Mouse (Mus musculus): ENCODE results near the gene Plcl1.
"Not testable (repeated sequence)": the region's sequence is repeated elsewhere in the genome, so short reads cannot be mapped to it uniquely, and the experiment has no call there.

The Plcl1 gene

DNA sequence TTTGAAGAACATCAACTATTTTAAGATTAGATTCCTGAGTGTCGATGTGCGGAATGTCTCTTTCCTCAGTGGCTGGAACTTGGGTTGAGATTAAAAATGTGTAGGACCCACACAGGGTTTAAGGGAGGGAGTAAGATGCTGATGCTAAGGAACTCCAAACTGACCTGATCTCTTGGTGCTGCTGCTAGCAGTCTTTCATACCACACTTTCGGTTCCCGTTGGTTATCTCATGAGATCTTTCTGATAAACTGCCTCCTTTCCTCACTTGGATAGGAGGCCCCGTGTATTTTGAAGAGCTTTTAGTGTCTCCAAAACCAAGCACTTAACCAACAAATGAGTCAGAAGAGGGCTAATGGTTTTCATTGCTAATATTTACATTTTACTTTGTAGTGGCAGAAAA is 30.9 kb downstream of the Plcl1 start:
- no peak for ATAC-seq (ENCODE audit: insufficient number of reproducible peaks, low FRiP score, low TSS enrichment)

DNA sequence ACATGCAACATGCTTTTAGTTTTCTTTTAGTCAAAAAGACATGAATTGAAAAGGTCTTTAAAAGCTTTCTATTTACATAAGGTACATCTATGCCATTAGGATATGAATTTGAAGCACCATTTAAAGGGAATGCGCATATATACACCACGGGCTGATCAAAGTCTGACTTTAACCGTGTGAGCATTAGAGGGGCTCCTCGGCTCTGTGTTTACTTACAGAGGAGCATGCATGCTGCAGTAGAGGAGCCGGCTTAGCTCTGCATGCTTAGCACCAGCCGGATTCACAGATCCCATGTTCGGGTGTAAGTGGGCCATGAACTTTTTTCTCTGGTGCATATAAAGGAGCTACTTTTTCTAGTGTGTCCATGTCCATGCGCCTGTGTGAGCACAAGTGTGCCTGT is 31.4 kb downstream of the Plcl1 start:
- no peak for ATAC-seq (ENCODE audit: insufficient number of reproducible peaks, low FRiP score, low TSS enrichment)

DNA sequence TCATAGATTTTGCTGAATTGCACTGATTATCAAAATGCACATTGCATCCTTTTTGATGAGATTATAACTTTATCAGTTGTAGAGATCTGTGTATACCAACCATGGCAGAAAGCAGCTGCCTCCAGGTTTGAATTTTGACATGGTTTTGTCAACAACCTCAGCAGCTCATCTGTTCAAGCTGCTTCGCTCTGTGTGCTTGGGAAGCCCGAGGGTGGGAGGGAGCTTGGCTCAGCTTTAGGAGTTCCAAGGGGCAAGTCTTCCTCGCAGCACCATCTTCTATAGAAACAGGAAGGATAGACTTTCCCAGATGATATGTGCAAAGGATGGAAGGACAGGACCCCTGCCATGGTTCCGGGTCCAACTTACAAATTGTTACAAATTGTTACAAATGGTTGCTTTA is 32.9 kb downstream of the Plcl1 start:
- no peak for ATAC-seq (ENCODE audit: insufficient number of reproducible peaks, low FRiP score, low TSS enrichment)

DNA sequence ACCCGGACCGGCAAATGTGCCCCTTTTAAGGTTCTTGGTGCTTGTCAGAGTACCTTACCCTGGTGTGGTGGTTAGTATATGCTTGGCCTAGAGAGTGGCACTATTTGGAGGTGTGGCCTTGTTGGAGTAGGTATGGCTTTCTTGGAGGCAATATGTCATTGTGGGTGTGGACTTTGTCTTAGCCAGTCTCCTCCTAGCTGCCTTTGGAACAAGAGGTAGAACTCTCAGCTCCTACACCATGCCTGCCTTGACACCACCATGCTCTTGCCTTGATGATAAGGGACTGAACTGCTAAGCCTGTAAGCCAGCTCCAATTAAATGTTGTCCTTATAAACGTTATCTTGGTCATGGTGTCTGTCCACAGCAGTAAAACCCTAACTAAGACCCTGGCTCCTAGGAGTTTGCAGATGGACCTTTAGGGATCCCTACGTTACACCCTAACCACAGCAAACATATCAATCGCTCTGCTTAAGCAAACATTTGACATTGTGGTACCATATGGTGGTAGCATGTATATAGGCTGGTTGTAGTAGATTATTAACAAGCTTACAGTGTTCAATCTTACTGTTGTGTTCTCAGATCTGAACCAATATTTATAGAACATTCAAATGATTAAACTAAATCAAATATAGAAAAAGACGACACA is 39.4 kb downstream of the Plcl1 start:
- no peak for ATAC-seq (ENCODE audit: insufficient number of reproducible peaks, low FRiP score, low TSS enrichment)

DNA sequence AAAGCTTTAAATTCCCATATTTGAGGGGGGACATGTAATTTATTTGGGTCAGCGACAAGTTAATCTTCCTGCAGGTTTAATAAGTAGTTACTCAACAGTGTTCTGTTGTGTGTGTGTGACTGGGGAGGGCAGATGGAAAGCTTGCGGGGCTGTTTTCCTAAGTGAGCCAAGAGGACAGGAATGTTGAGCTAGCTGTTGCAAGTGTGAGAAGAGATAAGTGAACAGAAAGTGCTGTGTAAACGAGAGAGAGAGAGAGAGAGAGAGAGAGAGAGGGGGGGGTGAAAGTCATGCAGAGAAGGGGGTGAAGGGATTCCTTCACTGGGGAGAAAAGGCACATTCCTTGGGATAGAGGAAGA is 39.9 kb downstream of the Plcl1 start:
- no peak for ATAC-seq (ENCODE audit: insufficient number of reproducible peaks, low FRiP score, low TSS enrichment)

DNA sequence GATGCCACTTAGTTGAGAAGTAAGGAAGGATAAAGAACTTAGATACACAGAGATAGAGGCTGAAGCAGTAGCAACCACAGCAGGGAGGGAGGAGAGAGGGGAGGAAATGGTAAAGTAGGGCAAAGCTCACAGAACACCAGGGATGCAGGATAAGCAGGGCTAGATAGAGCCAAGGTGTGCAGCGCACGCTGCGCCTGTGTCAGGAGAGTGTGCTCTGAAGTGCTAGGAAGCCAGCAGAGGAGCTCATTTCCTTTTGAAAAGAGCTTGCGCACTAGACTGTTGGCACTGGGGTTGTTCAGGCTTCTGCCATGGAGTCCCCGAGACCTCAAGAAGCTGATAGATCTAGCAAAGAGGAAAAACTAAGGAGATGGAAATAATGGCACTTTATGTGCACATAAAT is 40.6 kb downstream of the Plcl1 start:
- no peak for ATAC-seq (ENCODE audit: insufficient number of reproducible peaks, low FRiP score, low TSS enrichment)

DNA sequence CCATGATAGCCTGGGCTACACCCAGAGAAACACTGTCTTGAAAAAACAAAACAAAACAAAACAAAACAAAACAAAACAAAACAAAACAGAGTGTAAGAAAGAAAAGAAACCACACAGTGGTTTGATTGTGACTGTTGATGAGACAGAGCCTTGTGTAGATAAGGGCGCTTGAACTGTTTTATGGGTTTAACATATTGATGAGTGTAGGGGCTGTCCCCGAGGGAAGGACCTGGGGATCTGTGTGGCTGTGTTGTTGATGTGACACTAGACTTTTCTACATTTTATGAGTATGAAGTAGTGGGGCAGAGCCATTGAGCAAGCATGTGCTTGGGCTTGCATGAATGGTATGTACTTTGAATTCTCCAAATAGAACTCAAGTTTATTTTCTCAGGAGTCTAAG is 41.2 kb downstream of the Plcl1 start:
- no peak for ATAC-seq (ENCODE audit: insufficient number of reproducible peaks, low FRiP score, low TSS enrichment)

DNA sequence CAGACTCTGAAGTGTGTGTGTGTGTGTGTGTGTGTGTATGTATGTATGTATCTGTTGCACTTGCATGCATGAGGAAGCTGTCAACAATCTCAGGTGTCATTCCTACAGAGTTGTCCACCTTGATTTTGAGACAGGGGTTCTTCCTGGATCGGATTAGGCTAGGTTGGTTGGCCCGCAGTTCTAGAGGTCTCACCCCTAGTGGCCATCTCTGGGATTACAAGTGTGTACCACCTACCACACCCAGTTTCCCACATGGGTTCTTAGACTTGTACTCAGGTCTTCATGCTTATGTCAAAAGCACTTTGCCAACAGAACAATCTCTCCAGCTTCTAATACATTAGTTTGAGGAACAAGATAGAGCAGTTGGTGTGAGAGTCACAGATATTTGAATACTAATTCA is 41.9 kb downstream of the Plcl1 start:
- no peak for ATAC-seq (ENCODE audit: insufficient number of reproducible peaks, low FRiP score, low TSS enrichment)

DNA sequence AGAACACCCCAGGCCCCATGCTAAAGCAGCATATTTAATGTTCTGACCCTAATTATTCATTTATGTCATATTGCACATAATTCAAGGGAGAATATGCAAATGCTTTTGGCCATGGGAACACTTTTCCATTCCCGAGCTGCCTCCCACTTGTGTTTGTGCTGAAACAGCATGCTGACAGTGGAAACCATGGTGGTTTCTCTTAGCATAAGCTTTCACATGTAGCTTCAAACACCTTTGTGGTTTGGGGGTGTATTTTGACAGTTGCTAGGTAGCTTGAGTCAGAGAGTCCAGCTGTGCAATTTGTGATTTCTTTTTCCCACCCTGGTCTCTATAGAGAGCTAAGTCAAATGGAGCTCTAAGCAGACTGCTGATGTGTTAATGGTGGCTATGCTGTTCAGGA is 42.4 kb downstream of the Plcl1 start:
- no peak for ATAC-seq (ENCODE audit: insufficient number of reproducible peaks, low FRiP score, low TSS enrichment)

DNA sequence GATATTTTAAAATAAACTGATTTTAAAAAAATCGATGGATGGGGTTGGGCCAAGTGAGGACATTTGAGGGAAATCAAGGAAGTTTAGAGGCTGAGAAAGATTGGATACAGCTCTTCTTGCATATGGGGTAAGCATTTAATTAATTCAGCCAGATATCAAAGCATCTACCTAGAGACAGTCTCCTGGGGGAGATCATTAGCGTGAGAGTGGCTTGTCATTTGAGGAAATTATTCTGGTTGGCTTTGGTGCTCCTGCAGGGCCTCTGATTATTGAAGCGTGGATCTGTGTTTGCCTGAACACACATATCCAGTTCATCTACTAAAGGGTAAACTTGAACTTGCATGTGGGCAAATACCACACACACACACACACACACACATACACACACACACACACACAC is 44.1 kb downstream of the Plcl1 start:
- no peak for ATAC-seq (ENCODE audit: insufficient number of reproducible peaks, low FRiP score, low TSS enrichment)

DNA sequence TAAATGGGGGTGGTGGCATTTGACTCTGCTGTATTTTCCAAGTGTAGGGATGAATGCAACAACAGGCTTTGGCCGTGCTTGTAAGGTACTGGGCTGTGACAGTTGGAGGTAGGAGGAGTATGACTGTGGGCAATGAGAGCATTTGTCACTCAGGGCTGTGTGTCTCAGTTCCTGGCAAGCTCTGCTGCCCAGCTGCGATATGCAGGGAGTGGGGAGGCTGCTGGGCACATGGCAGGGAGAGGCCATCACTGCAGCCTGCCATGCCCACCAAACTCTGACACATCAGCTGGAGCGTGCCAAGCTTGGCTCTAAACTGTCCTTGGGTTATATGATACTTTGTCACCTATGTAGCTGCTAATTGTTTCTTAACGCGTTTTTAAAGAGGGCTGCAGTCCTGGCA is 48.4 kb downstream of the Plcl1 start:
- peak; percentile 32; the same call in 1 of the 2 replicates for ATAC-seq (ENCODE audit: insufficient number of reproducible peaks, low FRiP score, low TSS enrichment)

DNA sequence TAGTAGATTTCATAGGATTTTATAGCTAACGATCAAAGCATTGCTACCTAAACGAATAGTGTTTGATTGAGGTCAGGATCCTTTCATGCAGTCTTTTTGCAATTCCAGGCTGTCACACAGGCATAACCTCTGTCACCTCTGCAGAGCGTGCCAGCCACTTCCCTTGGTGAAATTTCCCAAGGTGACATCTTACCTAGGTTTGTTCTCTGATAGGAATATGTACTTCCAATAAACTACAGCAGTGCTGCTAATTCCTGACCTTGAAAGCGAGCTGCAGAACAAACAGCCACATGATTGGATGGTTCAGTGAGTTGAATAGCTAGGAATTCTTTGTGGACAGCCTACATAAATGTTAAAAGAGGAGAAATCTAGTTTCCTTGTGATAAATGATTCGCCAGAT is 56.6 kb downstream of the Plcl1 start:
- ATAC-seq (ENCODE audit: insufficient number of reproducible peaks, low FRiP score, low TSS enrichment): no peak

DNA sequence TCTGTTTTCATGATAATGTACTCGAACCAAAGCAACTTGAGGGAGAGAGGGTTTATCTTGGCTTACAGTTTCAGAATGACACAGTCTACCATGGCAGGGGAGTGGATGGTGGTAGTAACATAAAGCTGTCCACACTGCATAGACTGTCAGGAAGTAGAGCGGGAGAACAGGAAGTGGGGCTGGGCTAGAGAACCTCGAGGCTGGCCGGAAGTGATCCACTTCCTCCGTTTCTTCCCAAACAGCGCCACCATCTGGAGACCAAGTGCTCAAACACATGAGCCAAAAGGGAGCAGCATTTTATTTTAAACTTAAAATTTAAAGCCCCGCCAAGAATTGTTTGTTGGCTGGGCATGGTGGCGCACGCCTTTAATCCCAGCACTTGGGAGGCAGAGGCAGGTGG is 68.0 kb downstream of the Plcl1 start:
- ATAC-seq (ENCODE audit: insufficient number of reproducible peaks, low FRiP score, low TSS enrichment): no peak

DNA sequence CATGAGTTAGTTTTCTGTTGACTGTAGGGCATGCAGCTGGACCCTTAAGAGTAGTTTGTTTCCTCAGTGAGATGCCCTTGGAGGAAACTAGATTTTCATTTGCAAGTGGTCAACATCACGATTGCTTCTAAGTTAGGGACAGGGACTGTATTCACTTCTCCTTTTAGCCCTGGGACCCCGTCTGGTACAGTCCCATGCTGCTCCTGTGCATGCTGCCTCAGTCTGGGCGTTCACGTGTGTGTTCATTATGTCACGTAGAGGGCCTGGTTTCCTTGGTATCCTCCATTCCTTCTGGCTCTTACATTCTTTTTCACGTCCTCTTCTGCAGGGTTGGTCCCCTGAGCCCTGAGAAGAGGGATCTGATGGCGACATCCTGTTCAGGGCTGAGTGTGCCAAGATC is 69.3 kb downstream of the Plcl1 start:
- ATAC-seq (ENCODE audit: insufficient number of reproducible peaks, low FRiP score, low TSS enrichment): no peak

DNA sequence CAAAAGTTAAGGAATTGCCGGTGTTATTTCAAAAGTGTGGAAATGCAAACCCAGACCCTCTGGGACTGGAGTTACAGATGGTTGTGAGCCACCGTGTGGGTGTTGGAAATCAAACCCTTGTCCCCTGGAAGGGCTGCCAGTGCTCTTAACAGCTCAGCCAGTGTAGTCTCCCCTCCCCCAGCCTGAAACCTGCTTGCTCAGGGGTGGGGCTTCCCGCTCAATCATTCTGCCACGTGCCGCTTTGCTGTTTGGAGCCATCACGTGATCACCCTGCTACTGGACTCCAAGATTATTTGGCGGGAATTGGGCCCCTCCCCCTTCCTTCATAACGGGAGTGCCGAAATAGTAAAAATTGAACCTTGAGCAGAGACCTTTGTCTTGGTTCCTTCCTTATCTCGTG is 81.7 kb downstream of the Plcl1 start:
- not testable (repeated sequence) for ATAC-seq (ENCODE audit: insufficient number of reproducible peaks, low FRiP score, low TSS enrichment)

DNA sequence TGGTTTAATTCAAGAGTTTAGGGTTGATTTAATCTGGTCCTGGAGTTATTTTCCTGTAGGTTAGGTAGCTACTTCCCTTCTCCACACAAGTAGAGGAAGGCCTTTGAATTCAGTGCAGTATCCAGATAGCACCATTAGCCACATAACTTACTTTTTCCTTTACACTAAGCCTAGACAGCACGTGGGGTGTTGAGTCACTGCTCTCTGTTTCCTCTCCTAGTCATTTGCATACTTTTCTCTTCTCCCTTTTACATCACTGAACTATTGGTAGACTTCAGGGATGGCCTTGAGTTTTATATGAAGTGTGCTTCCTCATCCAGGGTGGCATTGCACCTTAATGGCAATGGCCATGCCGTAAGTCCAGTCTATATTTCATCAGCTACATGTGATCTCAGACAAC is 82.5 kb downstream of the Plcl1 start:
- no peak for ATAC-seq (ENCODE audit: insufficient number of reproducible peaks, low FRiP score, low TSS enrichment)

DNA sequence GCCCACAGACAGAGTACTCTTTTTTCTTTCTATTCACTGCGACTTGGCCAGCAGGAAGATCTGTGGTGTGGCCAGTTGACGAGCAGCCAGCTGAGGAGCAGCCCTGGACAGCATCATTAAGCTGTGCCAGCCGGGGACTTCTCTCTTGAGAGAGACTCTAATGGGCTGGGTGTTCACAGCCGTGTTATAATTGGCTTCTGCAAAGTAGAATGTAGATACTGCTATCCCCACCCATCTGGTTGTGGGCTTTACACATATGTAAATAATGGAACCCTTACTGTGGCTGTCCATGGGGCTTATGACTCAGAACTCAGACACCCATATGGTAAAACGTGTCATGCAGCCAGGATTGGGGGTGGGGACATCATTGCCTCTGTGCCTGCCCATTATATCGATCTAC is 83.6 kb downstream of the Plcl1 start:
- ATAC-seq (ENCODE audit: insufficient number of reproducible peaks, low FRiP score, low TSS enrichment): peak; percentile 58; the same call in 1 of the 2 replicates

DNA sequence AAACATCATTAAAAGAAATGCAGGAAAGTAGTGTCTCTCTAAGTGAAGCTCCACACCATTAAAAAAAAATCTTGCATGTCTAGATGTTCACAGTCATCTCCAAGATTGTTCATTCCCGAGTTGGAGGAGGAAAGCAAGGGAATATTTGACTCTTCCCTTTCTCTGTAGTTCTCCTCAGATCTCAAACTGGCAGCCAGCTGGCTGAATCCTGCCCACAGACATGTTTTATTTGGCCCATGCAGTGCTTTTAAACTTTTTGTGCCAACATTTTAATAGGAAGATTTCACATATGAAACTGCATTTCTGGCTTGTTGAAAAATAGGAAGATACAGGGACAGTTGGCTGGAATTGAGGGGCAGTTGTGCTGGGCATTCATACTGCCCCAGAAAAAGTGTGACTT is 94.2 kb downstream of the Plcl1 start:
- ATAC-seq (ENCODE audit: insufficient number of reproducible peaks, low FRiP score, low TSS enrichment): no peak

DNA sequence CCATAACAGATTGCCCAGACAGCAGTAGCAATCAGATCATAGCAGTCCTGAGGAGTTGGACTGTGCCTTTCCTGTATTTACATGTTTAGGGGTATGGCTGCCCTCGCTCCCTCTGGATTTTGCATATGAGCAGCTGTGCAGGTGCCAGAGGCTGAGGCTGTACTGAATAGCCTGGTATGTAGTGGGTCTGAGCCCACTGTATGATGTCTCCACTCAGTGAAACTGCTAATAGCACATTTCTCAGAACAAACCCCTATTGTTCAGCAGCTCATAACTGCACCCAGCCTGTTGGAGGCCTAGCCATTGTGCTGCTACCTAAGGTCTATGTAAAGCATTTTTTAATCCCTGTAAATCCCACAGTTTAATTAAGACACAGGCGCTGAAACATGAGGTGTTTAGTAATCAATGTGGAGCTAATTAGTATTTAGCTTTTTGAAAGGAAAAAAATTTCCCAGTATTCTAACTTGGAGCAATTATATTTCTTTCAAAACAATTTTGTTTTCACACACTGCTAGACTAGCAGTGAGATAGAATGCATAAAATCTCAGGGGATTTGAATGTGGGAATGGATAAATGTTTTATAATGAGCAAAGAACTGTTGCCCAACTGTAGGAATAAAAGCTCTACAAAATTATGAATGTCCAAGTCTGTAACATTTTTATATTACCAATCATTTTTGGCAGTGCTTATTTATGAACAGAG is 95.4 kb downstream of the Plcl1 start:
- no peak for ATAC-seq (ENCODE audit: insufficient number of reproducible peaks, low FRiP score, low TSS enrichment)

DNA sequence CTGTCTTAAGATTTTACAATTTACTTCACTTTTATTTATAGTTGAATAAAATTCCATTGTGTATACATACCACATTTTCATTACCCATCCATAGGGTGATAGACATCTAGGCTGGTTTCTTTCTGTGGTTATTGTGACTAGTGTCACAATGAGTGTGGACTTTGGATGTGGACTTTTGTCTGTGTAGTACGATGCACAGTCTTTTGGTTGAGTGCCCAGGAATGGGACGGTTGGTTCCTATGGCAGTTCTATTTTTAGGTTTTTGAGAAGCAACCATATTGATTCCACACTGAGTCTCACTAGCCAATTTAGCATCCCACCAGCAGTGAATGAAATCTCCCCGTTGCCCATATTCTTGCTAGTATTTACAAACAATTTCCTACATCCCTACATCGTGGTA is 100.1 kb downstream of the Plcl1 start:
- ATAC-seq (ENCODE audit: insufficient number of reproducible peaks, low FRiP score, low TSS enrichment): no peak

DNA sequence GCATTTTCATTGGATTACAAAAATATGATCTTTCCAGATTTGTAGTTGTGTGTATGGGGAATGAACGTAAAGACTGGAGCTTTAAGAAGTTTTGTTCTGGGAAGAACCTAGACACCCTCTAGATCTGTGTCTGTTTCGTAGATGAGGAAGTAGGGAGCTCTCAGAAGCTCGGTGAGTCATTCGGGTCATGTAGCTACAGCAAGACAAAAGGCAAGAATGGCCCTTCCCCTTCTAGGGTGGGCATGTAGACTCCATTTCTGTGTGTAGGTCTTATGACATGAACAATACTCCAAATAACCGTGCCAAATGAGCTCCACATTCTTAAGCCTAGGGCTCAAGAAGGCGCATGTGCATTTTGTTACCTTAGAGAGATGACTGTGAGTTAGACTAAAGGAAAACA is 101.3 kb downstream of the Plcl1 start:
- no peak for ATAC-seq (ENCODE audit: insufficient number of reproducible peaks, low FRiP score, low TSS enrichment)

DNA sequence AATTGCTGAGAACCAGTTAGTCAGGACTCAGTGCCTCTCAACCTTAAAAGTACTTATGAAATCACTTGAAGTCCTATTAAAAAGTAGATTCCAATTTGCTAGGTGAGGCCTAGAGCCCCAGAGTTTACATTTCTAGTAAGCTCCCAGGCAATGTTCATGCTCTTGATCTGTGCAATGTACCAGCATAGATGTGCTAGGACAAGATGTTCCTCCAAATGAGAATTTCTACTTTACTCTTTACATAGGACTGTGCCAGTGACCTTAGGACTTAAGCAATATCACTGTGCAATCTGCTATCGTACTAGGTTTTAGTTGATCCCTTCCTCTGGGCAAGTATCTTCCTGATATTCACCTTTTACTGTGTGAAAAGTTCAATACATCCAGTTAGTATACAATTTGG is 103.9 kb downstream of the Plcl1 start:
- no peak for ATAC-seq (ENCODE audit: insufficient number of reproducible peaks, low FRiP score, low TSS enrichment)

DNA sequence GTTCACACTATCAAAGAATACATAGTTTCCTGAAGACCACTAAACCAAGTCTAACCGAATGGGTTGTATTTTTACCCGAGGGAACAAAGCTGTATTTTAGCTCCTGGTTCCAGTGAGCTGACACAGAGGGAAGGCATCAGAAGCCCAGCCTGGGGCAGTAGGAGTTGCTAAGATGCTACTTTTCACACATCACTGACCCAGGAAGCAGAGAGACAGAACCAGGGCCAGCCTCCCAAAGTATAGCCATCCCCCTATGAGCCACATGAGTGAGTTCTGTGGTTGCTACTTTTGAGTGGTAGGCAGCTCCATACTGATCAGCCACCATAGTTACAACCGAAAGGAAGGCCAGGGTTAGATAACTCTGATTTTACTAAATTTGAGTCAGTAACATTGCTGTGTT is 106.4 kb downstream of the Plcl1 start:
- ATAC-seq (ENCODE audit: insufficient number of reproducible peaks, low FRiP score, low TSS enrichment): no peak
